Mouse (Mus musculus): ENCODE results near the gene B230217C12Rik. TPM values are rescaled to one million over a fixed set of nuclear protein-coding genes. Genes with fewer than 3 reads are reported as not detected.
"Not testable (repeated sequence)": the region's sequence is repeated elsewhere in the genome, so short reads cannot be mapped to it uniquely, and the experiment has no call there.

Gene B230217C12Rik
- polyA plus RNA-seq, 1 experiment from 2014 or later = 53.5 TPM

GRCm38 (mm10) chr11:97827654-97828053 is 12.9 kb upstream of the B230217C12Rik start:
- no peak for ATAC-seq (ENCODE audit: low read depth)
- peaks cover 41% of the 10 kb centered on the region for H3K36me3 ChIP-seq (ENCODE audit: control insufficient read depth, insufficient read depth, low read length)

DNA sequence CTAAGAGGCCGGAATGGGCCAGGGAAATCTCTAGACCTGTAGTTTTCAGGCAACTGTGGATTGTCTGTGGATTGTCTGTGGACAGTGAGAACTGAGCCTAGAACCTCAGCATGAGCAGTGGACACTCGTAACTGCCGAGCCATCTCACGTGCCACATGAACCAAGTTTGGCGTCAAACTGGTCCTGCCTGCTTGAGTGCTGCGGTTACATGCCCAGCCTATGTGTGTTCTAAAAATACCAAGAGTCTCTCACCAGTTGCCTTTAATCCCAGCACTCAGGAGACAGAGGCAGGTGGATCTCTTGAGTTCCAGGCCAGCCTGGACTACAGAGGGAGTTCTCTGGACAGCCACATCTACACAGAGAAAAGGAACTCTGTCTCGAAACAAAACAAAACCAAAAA is 11.2 kb upstream of the B230217C12Rik start:
- no peak for ATAC-seq (ENCODE audit: low read depth)
- Histone ChIP-seq H3K36me3 (ENCODE audit: control insufficient read depth, insufficient read depth, low read length) (peaks cover 48% of the 10 kb centered on the region), H3K4me3 (ENCODE audit: low read depth, low read length) (no peak overlapping the region), H3K9ac (replicated peaks; ENCODE audit: low read depth, low read length) (no peak overlapping the region), H3K27ac (ENCODE audit: low read depth, low read length) (no peak overlapping the region), H3K9me3 (ENCODE audit: control insufficient read depth, low read length) (no peaks in the 10 kb centered on the region), H3K4me1 (ENCODE audit: control insufficient read depth, insufficient read depth, low read length) (0 out of 2 replicates have a peak, but pooled peaks cover 3% of the 10 kb centered on the region), H3K4me2 (ENCODE audit: low read depth, low read length) (no peak overlapping the region), H3K27me3 (ENCODE audit: control insufficient read depth, insufficient read depth, low read length) (no peaks in the 10 kb centered on the region)
- WGBS = 96% methylated on average over 7 of the region's 7 CpGs

More at GRCm38 (mm10) chr11:97827654-97828053, 12.9 kb upstream of the B230217C12Rik start:
- Histone ChIP-seq H3K4me1 (ENCODE audit: control insufficient read depth, insufficient read depth, low read length) (0 out of 2 replicates have a peak, but pooled peaks cover 3% of the 10 kb centered on the region), H3K9me3 (ENCODE audit: control insufficient read depth, low read length) (no peaks in the 10 kb centered on the region), H3K9ac (replicated peaks; ENCODE audit: low read depth, low read length) (no peak overlapping the region), H3K4me3 (ENCODE audit: low read depth, low read length) (no peak overlapping the region), H3K4me2 (ENCODE audit: low read depth, low read length) (no peak overlapping the region), H3K27ac (ENCODE audit: low read depth, low read length) (no peak overlapping the region), H3K27me3 (ENCODE audit: control insufficient read depth, insufficient read depth, low read length) (no peaks in the 10 kb centered on the region)
- 87% methylated on average over 6 of the region's 6 CpGs for WGBS

DNA sequence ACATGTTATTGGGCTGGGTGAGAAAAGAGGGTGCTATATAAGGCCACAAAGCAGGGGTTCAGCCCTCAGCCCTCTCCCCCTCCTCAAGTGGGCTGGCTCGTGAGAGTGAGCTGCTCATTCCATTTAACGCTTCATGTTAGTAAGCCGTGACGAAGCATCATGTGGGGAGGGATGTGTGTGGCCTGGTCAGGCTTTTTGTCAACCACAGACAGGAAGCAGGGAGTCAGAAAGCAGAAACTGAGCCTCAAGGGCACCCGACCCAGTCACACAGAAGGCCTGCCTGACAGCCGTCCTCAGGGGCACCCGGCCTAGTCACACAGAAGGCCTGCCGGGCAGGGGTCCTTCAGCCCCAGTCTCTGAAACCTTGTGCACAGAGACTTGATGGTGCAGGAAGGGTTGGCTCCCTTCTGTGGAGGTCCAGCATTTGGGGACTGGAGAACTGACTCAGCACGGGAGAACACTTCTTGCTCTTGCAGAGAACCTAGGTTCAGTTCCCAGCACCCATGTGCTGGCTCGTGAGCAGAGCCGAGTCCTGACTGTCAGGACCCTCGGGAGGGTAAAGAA is 10.6 kb upstream of the B230217C12Rik start:
- no peak overlapping the region for H3K9ac ChIP-seq (replicated peaks; ENCODE audit: low read depth, low read length)
- no peak overlapping the region for H3K27ac ChIP-seq (ENCODE audit: low read depth, low read length)
- H3K4me2 ChIP-seq (ENCODE audit: low read depth, low read length) = no peak overlapping the region
- no peaks in the 10 kb centered on the region for H3K27me3 ChIP-seq (ENCODE audit: control insufficient read depth, insufficient read depth, low read length)
- ATAC-seq (ENCODE audit: low read depth) = no peak
- no peaks in the 10 kb centered on the region for H3K4me1 ChIP-seq (ENCODE audit: control insufficient read depth, insufficient read depth, low read length)
- WGBS = 84% methylated on average over 12 of the region's 12 CpGs
- H3K4me3 ChIP-seq (ENCODE audit: low read depth, low read length) = no peak overlapping the region
- peaks cover 50% of the 10 kb centered on the region for H3K36me3 ChIP-seq (ENCODE audit: control insufficient read depth, insufficient read depth, low read length)
- no peaks in the 10 kb centered on the region for H3K9me3 ChIP-seq (ENCODE audit: control insufficient read depth, low read length)

- 89% methylated on average over 6 of the region's 6 CpGs for WGBS
These were observed 10.1 kb upstream of the B230217C12Rik start for GRCm38 (mm10) chr11:97830501-97830900.

DNA sequence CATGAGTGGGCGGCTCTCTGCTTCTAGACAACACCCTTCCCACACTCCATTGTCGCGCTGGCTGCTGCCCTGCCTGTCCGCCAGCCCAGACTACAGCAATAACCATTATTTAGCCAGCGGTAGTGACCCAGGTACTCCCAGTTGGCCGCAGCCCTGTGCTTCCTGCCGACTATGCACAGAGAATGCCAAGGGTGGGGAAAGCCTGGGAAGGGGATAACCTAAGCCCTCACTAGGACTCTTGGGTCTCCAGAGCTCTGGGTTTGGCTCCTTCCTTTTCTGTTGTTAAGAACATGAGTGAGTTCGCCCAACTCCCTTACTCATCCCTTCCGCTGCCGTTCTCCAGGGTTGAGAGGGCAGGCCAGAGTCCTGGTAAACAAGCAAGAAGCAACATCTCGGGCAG is 8.6 kb upstream of the B230217C12Rik start:
- H3K4me3 ChIP-seq (ENCODE audit: low read depth, low read length) = no peak overlapping the region
- no peaks in the 10 kb centered on the region for H3K4me1 ChIP-seq (ENCODE audit: control insufficient read depth, insufficient read depth, low read length)
- H3K9me3 ChIP-seq (ENCODE audit: control insufficient read depth, low read length) = no peaks in the 10 kb centered on the region
- H3K27ac ChIP-seq (ENCODE audit: low read depth, low read length) = no peak overlapping the region
- 64% methylated on average over 11 of the region's 11 CpGs for WGBS
- H3K4me2 ChIP-seq (ENCODE audit: low read depth, low read length) = no peak overlapping the region
- H3K36me3 ChIP-seq (ENCODE audit: control insufficient read depth, insufficient read depth, low read length) = peaks cover 50% of the 10 kb centered on the region
- no peak for ATAC-seq (ENCODE audit: low read depth)
- no peak overlapping the region for H3K9ac ChIP-seq (replicated peaks; ENCODE audit: low read depth, low read length)
- H3K27me3 ChIP-seq (ENCODE audit: control insufficient read depth, insufficient read depth, low read length) = no peaks in the 10 kb centered on the region

More at GRCm38 (mm10) chr11:97830501-97830900, 10.1 kb upstream of the B230217C12Rik start:
- Histone ChIP-seq H3K4me2 (ENCODE audit: low read depth, low read length) (no peak overlapping the region), H3K27me3 (ENCODE audit: control insufficient read depth, insufficient read depth, low read length) (no peaks in the 10 kb centered on the region), H3K9ac (replicated peaks; ENCODE audit: low read depth, low read length) (no peak overlapping the region), H3K27ac (ENCODE audit: low read depth, low read length) (no peak overlapping the region), H3K4me1 (ENCODE audit: control insufficient read depth, insufficient read depth, low read length) (no peaks in the 10 kb centered on the region), H3K36me3 (ENCODE audit: control insufficient read depth, insufficient read depth, low read length) (peaks cover 50% of the 10 kb centered on the region), H3K4me3 (ENCODE audit: low read depth, low read length) (no peak overlapping the region), H3K9me3 (ENCODE audit: control insufficient read depth, low read length) (no peaks in the 10 kb centered on the region)
- ATAC-seq (ENCODE audit: low read depth) = no peak

GRCm38 (mm10) chr11:97833352-97833751 is 7.2 kb upstream of the B230217C12Rik start:
- 86% methylated on average over 15 of the region's 15 CpGs for WGBS
- H3K4me2 ChIP-seq (ENCODE audit: low read depth, low read length) = no peak overlapping the region
- H3K4me3 ChIP-seq (ENCODE audit: low read depth, low read length) = no peak overlapping the region

GRCm38 (mm10) chr11:97836541-97836940 is 4.0 kb upstream of the B230217C12Rik start:
- ATAC-seq (ENCODE audit: low read depth) = no peak
- H3K9me3 ChIP-seq (ENCODE audit: control insufficient read depth, low read length) = no peaks in the 10 kb centered on the region
- no peak overlapping the region for H3K9ac ChIP-seq (replicated peaks; ENCODE audit: low read depth, low read length)
- H3K4me1 ChIP-seq (ENCODE audit: control insufficient read depth, insufficient read depth, low read length) = no peaks in the 10 kb centered on the region
- WGBS = 72% methylated on average over 8 of the region's 8 CpGs
- no peak overlapping the region for H3K4me2 ChIP-seq (ENCODE audit: low read depth, low read length)
- H3K36me3 ChIP-seq (ENCODE audit: control insufficient read depth, insufficient read depth, low read length) = peaks cover 32% of the 10 kb centered on the region; the same call in 1 of the 2 replicates
- H3K27ac ChIP-seq (ENCODE audit: low read depth, low read length) = no peak overlapping the region
- H3K27me3 ChIP-seq (ENCODE audit: control insufficient read depth, insufficient read depth, low read length) = no peaks in the 10 kb centered on the region
- H3K4me3 ChIP-seq (ENCODE audit: low read depth, low read length) = no peak overlapping the region

More at GRCm38 (mm10) chr11:97833352-97833751, 7.2 kb upstream of the B230217C12Rik start:
- ATAC-seq (ENCODE audit: low read depth) = no peak
- H3K9ac ChIP-seq (replicated peaks; ENCODE audit: low read depth, low read length) = no peak overlapping the region
- H3K4me1 ChIP-seq (ENCODE audit: control insufficient read depth, insufficient read depth, low read length) = no peaks in the 10 kb centered on the region
- no peak overlapping the region for H3K27ac ChIP-seq (ENCODE audit: low read depth, low read length)
- H3K27me3 ChIP-seq (ENCODE audit: control insufficient read depth, insufficient read depth, low read length) = no peaks in the 10 kb centered on the region
- peaks cover 42% of the 10 kb centered on the region for H3K36me3 ChIP-seq (ENCODE audit: control insufficient read depth, insufficient read depth, low read length)
- no peaks in the 10 kb centered on the region for H3K9me3 ChIP-seq (ENCODE audit: control insufficient read depth, low read length)

DNA sequence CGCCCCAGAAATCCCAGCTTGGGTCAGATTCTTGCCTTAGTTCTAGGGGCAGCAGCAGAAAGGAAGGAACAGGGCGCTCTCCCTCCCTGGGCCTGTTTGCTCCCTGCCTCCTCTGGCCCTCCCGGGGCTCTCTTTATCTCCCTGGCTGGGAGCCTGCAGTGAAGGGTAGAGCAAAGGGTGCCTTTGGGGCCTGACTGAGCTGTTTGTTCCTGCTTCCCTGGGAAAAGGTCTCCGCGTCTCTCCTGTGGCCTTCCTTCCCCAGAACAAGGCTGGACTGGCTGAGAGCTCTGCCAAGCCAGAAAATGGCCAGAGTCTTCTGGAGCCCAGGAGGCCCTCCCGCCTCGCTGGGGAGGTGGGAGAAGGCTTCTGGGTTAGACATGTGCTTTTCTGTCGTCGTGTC is 3.5 kb upstream of the B230217C12Rik start:
- H3K27me3 ChIP-seq (ENCODE audit: control insufficient read depth, insufficient read depth, low read length); H3K4me3 ChIP-seq (ENCODE audit: low read depth, low read length); H3K9me3 ChIP-seq (ENCODE audit: control insufficient read depth, low read length); H3K4me2 ChIP-seq (ENCODE audit: low read depth, low read length); H3K4me1 ChIP-seq (ENCODE audit: control insufficient read depth, insufficient read depth, low read length); ATAC-seq (ENCODE audit: low read depth); H3K9ac ChIP-seq (replicated peaks; ENCODE audit: low read depth, low read length); H3K27ac ChIP-seq (ENCODE audit: low read depth, low read length): not testable (repeated sequence)
- 85% methylated on average over 9 of the region's 9 CpGs for WGBS
- peaks cover 32% of the 10 kb centered on the region; the same call in 1 of the 2 replicates for H3K36me3 ChIP-seq (ENCODE audit: control insufficient read depth, insufficient read depth, low read length)

DNA sequence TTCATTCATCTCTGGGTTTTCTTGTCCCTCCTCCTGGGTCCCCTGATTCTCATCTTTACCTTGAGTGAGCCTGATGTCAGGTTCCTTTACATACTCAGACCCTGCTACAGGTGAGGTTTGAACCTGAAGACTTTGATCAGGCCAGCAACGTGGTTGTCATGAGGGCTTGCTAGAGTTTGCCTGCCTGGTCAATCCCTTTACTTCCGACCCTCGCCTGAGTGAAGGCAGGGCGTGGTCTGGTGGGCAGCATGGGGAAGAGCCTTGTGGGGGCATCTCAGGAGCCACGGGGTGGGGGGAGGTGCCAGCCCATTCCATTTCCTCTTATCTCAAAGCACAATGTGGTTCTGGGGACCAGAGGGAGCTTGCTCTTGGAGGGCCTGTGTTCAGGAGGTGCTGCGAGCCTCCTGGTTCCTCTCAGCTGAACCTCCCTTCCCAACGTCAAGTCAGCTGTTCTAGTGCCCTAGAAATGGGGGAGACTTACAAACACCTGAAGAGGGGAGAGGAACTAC is 2.9 kb upstream of the B230217C12Rik start:
- no peak for ATAC-seq (ENCODE audit: low read depth)
- no peaks in the 10 kb centered on the region for H3K27me3 ChIP-seq (ENCODE audit: control insufficient read depth, insufficient read depth, low read length)
- no peaks in the 10 kb centered on the region for H3K9me3 ChIP-seq (ENCODE audit: control insufficient read depth, low read length)
- peaks cover 32% of the 10 kb centered on the region; the same call in 1 of the 2 replicates for H3K36me3 ChIP-seq (ENCODE audit: control insufficient read depth, insufficient read depth, low read length)
- 86% methylated on average over 7 of the region's 7 CpGs for WGBS
- peaks cover 7% of the 10 kb centered on the region for H3K4me1 ChIP-seq (ENCODE audit: control insufficient read depth, insufficient read depth, low read length)
- H3K4me3 ChIP-seq (ENCODE audit: low read depth, low read length) = no peak overlapping the region
- no peak overlapping the region for H3K4me2 ChIP-seq (ENCODE audit: low read depth, low read length)
- no peak overlapping the region for H3K9ac ChIP-seq (replicated peaks; ENCODE audit: low read depth, low read length)
- H3K27ac ChIP-seq (ENCODE audit: low read depth, low read length) = no peak overlapping the region

Measured in neural tube, embryonic 14.5 days (tissue).